Mouse (Mus musculus) heart, postnatal 0 days (tissue): Measurements from ENCODE around the gene Evi5. TPM values are rescaled to one million over a fixed set of nuclear protein-coding genes. Genes with fewer than 3 reads are reported as not detected.

ENCODE experiments used
- ATAC-seq: fragments of 200-750 bp; cut with Nextera tagmentation; 2 replicates; pipeline ENCODE4 v1.8.0; 2017; ENCODE audit warnings: low read depth, moderate number of reproducible peaks, moderate library complexity; ENCODE audit not compliant: insufficient read depth
- DNase-seq: peaks from one replicate; pipeline ENCODE4 v3.0.0-alpha.2; 2016; ENCODE audit warnings: low spot score
- H3K27ac ChIP-seq: fragments of 300-500 bp; sonication (generic); 2 replicates; pipeline ENCODE4 v1.5.1; 2014; ENCODE audit warnings: low read depth, mild to moderate bottlenecking
- H3K27me3 ChIP-seq: fragments of 300-500 bp; sonication (generic); 2 replicates; pipeline ENCODE4 v1.6.1; 2014; ENCODE audit warnings: low read length, mixed read lengths; ENCODE audit not compliant: control insufficient read depth, insufficient read depth
- H3K36me3 ChIP-seq: fragments of 300-500 bp; sonication (generic); replicated peaks from 2 replicates; pipeline ENCODE4 v1.6.1; 2014; ENCODE audit warnings: low read length, mixed read lengths; ENCODE audit not compliant: control insufficient read depth, insufficient read depth
- H3K4me1 ChIP-seq: fragments of 300-500 bp; sonication (generic); 2 replicates; pipeline ENCODE4 v1.6.1; 2014; ENCODE audit warnings: antibody characterized with exemption; ENCODE audit not compliant: control insufficient read depth, insufficient read depth
- H3K4me2 ChIP-seq: fragments of 300-500 bp; sonication (generic); 2 replicates; pipeline ENCODE4 v1.6.1; 2014; ENCODE audit warnings: low read depth, mild to moderate bottlenecking, low read length, moderate library complexity
- H3K4me3 ChIP-seq: fragments of 300-500 bp; sonication (generic); 2 replicates; pipeline ENCODE4 v1.5.1; 2014; ENCODE audit warnings: low read depth, low read length
- H3K9ac ChIP-seq: fragments of 300-500 bp; sonication (generic); replicated peaks from 2 replicates; pipeline ENCODE4 v1.6.1; 2014; ENCODE audit warnings: low read depth, low read length, mixed read lengths
- H3K9me3 ChIP-seq: fragments of 300-500 bp; sonication (generic); replicated peaks from 2 replicates; pipeline ENCODE4 v1.6.1; 2016; ENCODE audit warnings: low read length; ENCODE audit not compliant: control insufficient read depth
- CTCF ChIP-seq: IDR thresholded peaks from 2 replicates; pipeline ENCODE4 v1.5.1; 2016; ENCODE audit warnings: antibody characterized with exemption, control low read depth, low read depth
- EP300 ChIP-seq: IDR thresholded peaks from 2 replicates; pipeline ENCODE4 v1.6.1; 2016; ENCODE audit warnings: antibody characterized with exemption, low read depth
- WGBS: fragments of 180-500 bp; shearing (Covaris S2); extraction: QIAGEN DNeasy Blood & Tissue Kit; methylation state at CpG from one replicate; pipeline ENCODE4 v1.1.7; 2014; 5-methylcytosine and 5-hydroxymethylcytosine counted together
- polyA plus RNA-seq: library from polyadenylated mRNA; unstranded; fragments of >200 nt; fragmentation: Nextera tagmentation; extraction: Ambion mirVana; gene quantifications from 2 replicates; pipeline ENCODE4 v1.2.1, GENCODE M21; 2015
- total RNA-seq: library from RNA; depleted of rRNA; stranded (reverse); fragments of >200 nt; gene quantifications from 2 replicates; pipeline ENCODE4 v1.2.3, GENCODE M21; 2014; ENCODE audit warnings: low replicate concordance

The Evi5 gene
- total and polyA plus RNA-seq, 2 experiments from 2014 or later = 38.4 to 66.6 TPM

- ATAC-seq = no peak
- no peak overlapping the region; the same call in 1 of the 2 replicates for H3K27ac ChIP-seq
These were observed 135.9 kb downstream of the Evi5 start for GRCm38 (mm10) chr5:107739023-107739422.

DNA sequence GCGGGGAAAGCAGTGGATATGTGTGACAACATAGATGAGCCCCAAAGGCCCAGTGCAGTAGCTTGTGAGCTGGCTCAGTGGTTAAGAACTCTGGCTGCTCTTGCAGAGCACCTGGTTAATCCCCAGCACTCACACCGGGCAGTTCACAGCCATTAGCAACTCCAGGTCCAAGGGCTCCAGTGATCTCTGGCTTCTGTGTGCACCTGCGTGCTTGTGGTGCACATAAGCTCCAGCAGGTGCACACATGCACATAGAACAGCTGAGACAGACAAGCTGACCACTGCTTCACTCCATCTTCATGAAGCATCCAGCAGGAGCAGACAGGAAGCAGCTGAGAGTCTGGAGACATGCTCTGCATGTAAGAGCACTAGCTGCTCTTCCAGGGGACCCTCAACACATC is 136.6 kb downstream of the Evi5 start:
- ATAC-seq (no peak), DNase-seq (no peak)
- no peak overlapping the region for H3K9ac ChIP-seq
- no peak overlapping the region; the same call in 1 of the 2 replicates for H3K27ac ChIP-seq
- TF ChIP-seq CTCF = no peak
- no peak for TF ChIP-seq EP300
- H3K27me3 ChIP-seq = no peaks in the 10 kb centered on the region
- no peaks in the 10 kb centered on the region for H3K4me1 ChIP-seq
- WGBS = 76% methylated on average over 3 of the region's 3 CpGs
- no peak overlapping the region for H3K4me2 ChIP-seq
- no peaks in the 10 kb centered on the region for H3K9me3 ChIP-seq
- H3K4me3 ChIP-seq = no peak overlapping the region
- H3K36me3 ChIP-seq = no peaks in the 10 kb centered on the region

More at GRCm38 (mm10) chr5:107739023-107739422, 135.9 kb downstream of the Evi5 start:
- Histone ChIP-seq H3K36me3 (no peaks in the 10 kb centered on the region), H3K9ac (no peak overlapping the region), H3K4me3 (no peak overlapping the region), H3K4me2 (no peak overlapping the region), H3K4me1 (no peaks in the 10 kb centered on the region), H3K9me3 (no peaks in the 10 kb centered on the region), H3K27me3 (no peaks in the 10 kb centered on the region)
- TF ChIP-seq EP300 (no peak), CTCF (no peak)
- no peak for DNase-seq
- 85% methylated on average over 5 of the region's 5 CpGs for WGBS

GRCm38 (mm10) chr5:107736171-107736570 is 138.7 kb downstream of the Evi5 start:
- no peaks in the 10 kb centered on the region for H3K36me3 ChIP-seq
- H3K4me3 ChIP-seq = no peak overlapping the region
- DNase-seq = no peak
- no peaks in the 10 kb centered on the region for H3K9me3 ChIP-seq
- no peak overlapping the region for H3K9ac ChIP-seq
- 61% methylated on average over 5 of the region's 5 CpGs for WGBS
- no peak overlapping the region for H3K4me2 ChIP-seq
- no peak for TF ChIP-seq EP300
- TF ChIP-seq CTCF = no peak
- H3K27me3 ChIP-seq = peaks cover 5% of the 10 kb centered on the region
- no peak for ATAC-seq
- no peak overlapping the region for H3K27ac ChIP-seq
- no peaks in the 10 kb centered on the region for H3K4me1 ChIP-seq

DNA sequence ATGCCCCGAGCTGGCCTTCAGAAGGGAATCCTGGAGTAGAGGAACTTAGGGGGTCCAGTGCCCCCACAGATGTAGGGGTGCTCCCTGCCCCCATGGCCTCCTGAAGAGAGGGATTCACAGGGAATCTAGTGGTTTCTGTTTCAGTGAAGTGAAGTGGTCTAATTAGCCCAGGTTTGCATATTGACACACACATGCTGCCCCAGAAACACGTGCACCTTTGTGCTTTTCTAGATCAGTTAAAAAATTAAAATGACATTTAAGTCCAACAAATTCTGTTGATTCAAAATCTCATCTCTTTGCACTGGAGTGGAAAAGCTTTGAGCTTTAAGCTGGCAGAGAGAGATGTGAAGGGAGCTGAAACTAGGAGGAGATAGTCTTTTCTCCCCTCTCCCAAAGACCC is 143.1 kb downstream of the Evi5 start:
- no peak for TF ChIP-seq EP300
- no peak for TF ChIP-seq CTCF
- Histone ChIP-seq H3K4me2 (no peak overlapping the region), H3K9ac (no peak overlapping the region), H3K36me3 (no peaks in the 10 kb centered on the region), H3K4me1 (no peaks in the 10 kb centered on the region), H3K27me3 (peaks cover 44% of the 10 kb centered on the region), H3K9me3 (no peaks in the 10 kb centered on the region), H3K4me3 (no peak overlapping the region), H3K27ac (no peak overlapping the region)
- 29% methylated on average over 2 of the region's 2 CpGs for WGBS
- DNase-seq (no peak), ATAC-seq (no peak)

DNA sequence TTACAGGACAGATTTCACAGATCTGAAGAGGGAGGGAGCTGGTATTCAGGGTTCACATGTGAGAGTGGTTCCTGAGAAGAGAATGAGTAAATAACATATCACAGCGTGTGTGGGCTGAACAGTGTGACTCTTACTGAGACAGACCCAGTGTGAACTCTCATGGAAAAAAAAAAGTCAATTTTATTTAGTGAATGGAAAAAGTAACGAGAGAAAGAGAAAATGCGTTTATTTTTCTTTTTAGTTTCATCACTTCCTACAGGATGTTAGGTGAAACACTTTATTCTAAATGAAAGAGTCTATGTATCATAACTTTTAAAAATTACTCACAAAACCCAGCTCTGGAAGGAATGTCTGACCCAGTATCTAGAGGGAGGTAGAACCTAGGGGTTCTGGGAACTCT is 143.5 kb downstream of the Evi5 start:
- DNase-seq (no peak), ATAC-seq (no peak)
- no peak for TF ChIP-seq EP300
- TF ChIP-seq CTCF = no peak
- Histone ChIP-seq H3K9me3 (no peaks in the 10 kb centered on the region), H3K36me3 (no peaks in the 10 kb centered on the region), H3K27ac (no peak overlapping the region), H3K4me1 (0 out of 2 replicates have a peak, but pooled peaks cover under 1% of the 10 kb centered on the region), H3K4me2 (no peak overlapping the region), H3K9ac (no peak overlapping the region), H3K4me3 (no peak overlapping the region), H3K27me3 (peaks cover 48% of the 10 kb centered on the region)
- 40% methylated on average over 3 of the region's 3 CpGs for WGBS

DNA sequence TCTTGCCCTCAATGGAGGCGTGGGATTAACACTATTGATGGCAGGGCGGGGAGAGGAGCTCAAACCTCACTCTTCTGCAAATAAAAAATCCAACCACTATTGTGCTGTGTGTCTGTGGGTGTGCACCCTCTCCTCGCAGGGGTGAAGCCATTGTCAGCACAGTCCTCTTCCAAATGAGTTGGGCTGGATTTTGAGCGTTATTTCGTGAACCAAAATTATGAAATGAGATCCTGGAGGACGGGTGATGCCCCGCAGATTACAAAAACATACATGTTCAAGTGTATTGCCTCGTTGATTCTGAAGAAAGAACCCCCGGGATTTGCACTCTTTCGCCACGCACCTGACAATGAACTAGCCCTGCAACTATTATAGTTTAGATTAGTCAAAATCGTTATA is 147.9 kb downstream of the Evi5 start:
- no peak overlapping the region for H3K9ac ChIP-seq
- ATAC-seq (no peak), DNase-seq (no peak)
- TF ChIP-seq EP300 = no peak
- no peak for TF ChIP-seq CTCF
- H3K27ac ChIP-seq = no peak overlapping the region
- H3K4me2 ChIP-seq = peak overlapping the region; percentile 74
- peak overlapping the region; percentile 53 for H3K4me3 ChIP-seq
- H3K36me3 ChIP-seq = no peaks in the 10 kb centered on the region
- H3K4me1 ChIP-seq = peaks cover 29% of the 10 kb centered on the region; the same call in 1 of the 2 replicates
- no peaks in the 10 kb centered on the region for H3K9me3 ChIP-seq
- WGBS = 30% methylated on average over 12 of the region's 12 CpGs
- H3K27me3 ChIP-seq = peaks cover 91% of the 10 kb centered on the region
